Mouse (Mus musculus): ENCODE data around the gene Setdb1.
A peak's percentile ranks its signal among the peaks of the same experiment; 100 is the strongest.

GRCm38 (mm10) chr3:95282865-95283588, 74.0 kb downstream of the Setdb1 start:
- no peak for TF ChIP-seq TCF3 (IDR thresholded peaks at IDR 0.05; ENCODE audit: insufficient read length, low read depth)
- peak; percentile 62 for TF ChIP-seq POLR2AphosphoS2 (IDR thresholded peaks at IDR 0.05; ENCODE audit: insufficient read length, low read depth)
- peak; percentile 16 to 81 (median 70) for TF ChIP-seq MYOG (IDR thresholded peaks at IDR 0.05; ENCODE audit: control insufficient read depth in 1 of 3, insufficient read depth in 1 of 3, insufficient read length in 2 of 3, low read depth in 2 of 3)
- peak; percentile 74 for TF ChIP-seq POLR2A (IDR thresholded peaks at IDR 0.05; ENCODE audit: insufficient read length, low read depth)
- no peak for TF ChIP-seq E2F4 (IDR thresholded peaks at IDR 0.05; ENCODE audit: insufficient read depth)
- no peak for TF ChIP-seq TCF12 (IDR thresholded peaks at IDR 0.05; ENCODE audit: insufficient read depth, poor library complexity, severe bottlenecking)

All from myocyte (in vitro differentiated cells).